Mouse (Mus musculus) stomach, embryonic 16.5 days (tissue): ENCODE measurements around the gene Npas3. TPM values are rescaled to one million over a fixed set of nuclear protein-coding genes. Genes with fewer than 3 reads are reported as not detected.

Source experiments
- ATAC-seq: fragments of 200-750 bp; cut with Nextera tagmentation; 2 replicates; pipeline ENCODE4 v1.8.0; 2017; ENCODE audit warnings: moderate number of reproducible peaks, moderate TSS enrichment; ENCODE audit not compliant: insufficient read depth, low FRiP score
- H3K27ac ChIP-seq: fragments of 300-500 bp; sonication (generic); 2 replicates; pipeline ENCODE4 v1.5.1; 2014; ENCODE audit warnings: low read length
- H3K27me3 ChIP-seq: fragments of 300-500 bp; sonication (generic); 2 replicates; pipeline ENCODE4 v1.6.1; 2014; ENCODE audit warnings: low read length, control low read depth, mixed read lengths; ENCODE audit not compliant: control insufficient read depth, insufficient read depth
- H3K36me3 ChIP-seq: fragments of 300-500 bp; sonication (generic); 2 replicates; pipeline ENCODE4 v1.6.1; 2014; ENCODE audit warnings: low read length; ENCODE audit not compliant: control insufficient read depth, insufficient read depth
- H3K4me1 ChIP-seq: fragments of 300-500 bp; sonication (generic); 2 replicates; pipeline ENCODE4 v1.6.1; 2014; ENCODE audit warnings: low read length, control low read depth, mixed read lengths; ENCODE audit not compliant: control insufficient read depth, insufficient read depth
- H3K4me2 ChIP-seq: fragments of 300-500 bp; sonication (generic); 2 replicates; pipeline ENCODE4 v1.6.1; 2014; ENCODE audit warnings: low read depth, low read length, mixed read lengths
- H3K4me3 ChIP-seq: fragments of 300-500 bp; sonication (generic); replicated peaks from 2 replicates; pipeline ENCODE4 v1.5.1; 2014; ENCODE audit warnings: mild to moderate bottlenecking, low read length
- H3K9ac ChIP-seq: fragments of 300-500 bp; sonication (generic); 2 replicates; pipeline ENCODE4 v1.6.1; 2014; ENCODE audit warnings: low read length
- H3K9me3 ChIP-seq: fragments of 300-500 bp; sonication (generic); replicated peaks from 2 replicates; pipeline ENCODE4 v1.6.1; 2016; ENCODE audit warnings: low read length, control low read depth; ENCODE audit not compliant: control insufficient read depth
- WGBS: fragments of 180-500 bp; shearing (Covaris S2); extraction: QIAGEN DNeasy Blood & Tissue Kit; methylation state at CpG from one replicate; pipeline ENCODE4 v1.1.7; 2014; 5-methylcytosine and 5-hydroxymethylcytosine counted together
- polyA plus RNA-seq: library from polyadenylated mRNA; unstranded; fragments of >200 nt; fragmentation: Nextera tagmentation; extraction: Ambion mirVana; gene quantifications from 2 replicates; pipeline ENCODE4 v1.2.1, GENCODE M21; 2015

Npas3 gene
- polyA plus RNA-seq, 1 experiment from 2014 or later: 1.8 TPM

DNA sequence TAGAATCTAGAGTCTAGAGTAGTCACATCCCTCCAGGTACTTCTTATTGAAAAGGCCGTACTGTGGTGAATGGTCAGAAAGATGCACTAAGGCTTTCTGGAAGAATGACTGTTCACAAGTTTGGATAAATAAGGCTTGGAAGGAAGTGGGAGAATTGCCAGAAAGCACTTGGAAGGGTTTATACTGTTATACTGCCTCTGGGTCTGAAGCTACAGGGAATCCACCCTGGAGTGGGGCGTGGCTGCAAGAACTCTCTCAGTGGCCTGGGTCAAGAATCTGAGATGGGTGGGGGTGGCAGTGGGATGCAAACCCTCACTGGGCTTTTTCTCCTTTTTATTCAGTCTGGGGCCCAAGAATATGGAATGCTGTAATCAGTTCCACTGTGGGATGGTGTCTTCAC, 72.0 kb downstream of the Npas3 start:
- ATAC-seq: no peak
- WGBS: 45% methylated on average over 2 of the region's 2 CpGs

DNA sequence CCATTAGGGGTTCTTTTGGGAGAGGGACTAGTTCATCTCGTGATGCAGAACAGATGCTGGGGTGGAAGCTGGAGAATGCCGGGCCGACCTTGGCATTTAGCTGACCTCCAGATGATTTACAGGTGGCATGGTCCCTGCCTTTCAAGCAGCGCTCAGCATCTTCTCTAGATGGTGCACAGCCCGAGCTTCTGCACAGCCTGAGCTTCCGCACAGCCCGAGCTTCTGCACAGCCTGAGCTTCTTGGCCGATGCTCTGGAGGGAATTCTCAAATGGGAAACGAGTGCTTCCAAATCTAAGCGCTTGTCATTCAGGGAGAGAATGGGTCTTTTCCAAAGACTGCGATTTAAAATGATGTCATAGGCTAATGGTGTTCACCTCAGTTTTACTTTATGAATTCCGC, 72.5 kb downstream of the Npas3 start:
- no peak overlapping the region for H3K4me3 ChIP-seq
- no peak overlapping the region for H3K27ac ChIP-seq
- no peak overlapping the region for H3K4me2 ChIP-seq
- no peaks in the 10 kb centered on the region for H3K9me3 ChIP-seq
- H3K4me1 ChIP-seq: peaks cover 5% of the 10 kb centered on the region
- no peak for ATAC-seq
- 66% methylated on average over 12 of the region's 12 CpGs for WGBS
- no peaks in the 10 kb centered on the region for H3K36me3 ChIP-seq
- H3K27me3 ChIP-seq: no peaks in the 10 kb centered on the region
- H3K9ac ChIP-seq: no peak overlapping the region

More for the DNA sequence above, 72.0 kb downstream of the Npas3 start:
- no peaks in the 10 kb centered on the region for H3K9me3 ChIP-seq
- no peak overlapping the region for H3K27ac ChIP-seq
- H3K4me3 ChIP-seq: no peak overlapping the region
- peaks cover 5% of the 10 kb centered on the region for H3K4me1 ChIP-seq
- no peak overlapping the region for H3K4me2 ChIP-seq
- no peaks in the 10 kb centered on the region for H3K27me3 ChIP-seq
- H3K36me3 ChIP-seq: no peaks in the 10 kb centered on the region
- no peak overlapping the region for H3K9ac ChIP-seq

DNA sequence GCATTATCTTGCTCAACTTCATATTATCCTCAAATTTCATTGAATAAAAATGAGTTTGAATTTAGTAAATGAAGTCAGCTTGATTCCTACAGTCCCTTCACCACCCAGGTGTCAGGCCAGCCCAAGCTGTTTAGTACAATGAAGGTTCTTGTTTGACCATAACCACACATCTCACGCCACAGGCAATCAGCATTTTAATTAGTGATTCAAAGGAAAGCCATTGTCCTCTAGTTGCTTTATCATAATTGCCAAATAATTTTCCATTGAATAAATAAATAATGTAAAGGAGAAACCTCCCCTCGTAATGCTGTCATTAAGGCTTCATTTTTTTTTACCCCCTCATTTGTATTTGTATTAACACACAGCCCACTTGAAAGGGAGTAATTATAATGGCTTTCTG, 73.5 kb downstream of the Npas3 start:
- WGBS: 77% methylated on average over 2 of the region's 2 CpGs
- no peaks in the 10 kb centered on the region for H3K9me3 ChIP-seq
- no peaks in the 10 kb centered on the region for H3K36me3 ChIP-seq
- H3K4me1 ChIP-seq: peaks cover 5% of the 10 kb centered on the region
- no peak overlapping the region for H3K27ac ChIP-seq
- H3K4me3 ChIP-seq: no peak overlapping the region
- ATAC-seq: no peak
- no peak overlapping the region for H3K9ac ChIP-seq
- H3K27me3 ChIP-seq: no peaks in the 10 kb centered on the region
- H3K4me2 ChIP-seq: no peak overlapping the region

DNA sequence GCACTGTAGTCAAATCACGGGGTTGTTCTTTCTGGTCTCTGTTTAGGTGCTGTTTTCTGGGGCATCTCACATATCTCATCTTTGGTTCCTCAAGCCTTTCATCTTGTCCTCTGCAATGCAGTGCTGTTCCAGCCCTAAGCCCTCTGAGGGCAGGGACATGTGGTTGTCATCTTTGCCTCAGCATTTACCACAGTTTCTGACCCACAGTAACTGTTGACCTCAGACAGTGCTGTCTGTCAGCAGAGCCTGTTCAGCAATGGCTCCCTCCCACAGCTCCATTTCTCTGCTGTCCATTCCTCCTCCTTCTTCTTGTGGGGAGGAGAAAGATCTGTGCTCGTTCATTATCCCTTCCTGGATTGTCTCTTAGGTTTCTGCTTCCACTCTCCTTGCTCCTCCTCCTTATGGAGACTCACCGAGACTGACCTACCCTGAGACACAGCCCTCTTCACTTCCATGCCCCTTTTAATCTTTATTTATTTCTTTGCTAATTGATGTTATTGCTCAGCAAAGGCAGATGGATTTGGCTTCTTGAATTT, 79.2 kb downstream of the Npas3 start:
- Histone ChIP-seq H3K27ac (peak overlapping the region; percentile 80), H3K4me2 (peak overlapping the region; percentile 22; the same call in 1 of the 2 replicates), H3K27me3 (no peaks in the 10 kb centered on the region), H3K9ac (no peak overlapping the region), H3K9me3 (no peaks in the 10 kb centered on the region), H3K4me1 (peaks cover 10% of the 10 kb centered on the region), H3K4me3 (no peak overlapping the region), H3K36me3 (no peaks in the 10 kb centered on the region)
- WGBS: 25% methylated on average over 3 of the region's 3 CpGs
- ATAC-seq: no peak

DNA sequence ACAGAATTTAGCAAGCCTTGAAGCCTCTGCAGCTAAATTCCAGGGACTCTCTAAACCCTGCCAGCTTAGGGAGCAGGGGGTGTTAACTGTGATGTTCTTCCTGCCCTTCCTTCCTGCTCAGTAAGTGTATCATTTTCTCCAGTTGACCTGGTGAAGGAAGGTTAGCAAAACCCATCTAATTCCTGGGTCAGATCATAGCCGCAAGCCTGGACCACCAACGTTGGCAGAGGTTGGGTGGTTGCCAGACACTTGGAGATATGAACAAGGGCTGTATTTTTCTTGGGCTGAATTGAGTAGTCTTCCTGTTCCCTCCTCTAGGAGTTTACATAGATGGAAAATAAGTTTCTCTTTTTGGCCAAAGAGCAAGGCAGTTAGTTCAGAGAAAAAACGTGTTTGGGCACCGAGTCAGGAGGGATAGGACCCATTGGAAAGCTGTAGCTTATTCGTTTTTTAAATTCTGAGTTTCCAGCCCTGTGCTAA, 79.8 kb downstream of the Npas3 start:
- peak overlapping the region; percentile 80 for H3K27ac ChIP-seq
- no peaks in the 10 kb centered on the region for H3K36me3 ChIP-seq
- H3K27me3 ChIP-seq: no peaks in the 10 kb centered on the region
- H3K4me2 ChIP-seq: peak overlapping the region; percentile 22
- no peaks in the 10 kb centered on the region for H3K9me3 ChIP-seq
- H3K4me1 ChIP-seq: peaks cover 10% of the 10 kb centered on the region
- H3K9ac ChIP-seq: no peak overlapping the region
- WGBS: 21% methylated on average over 5 of the region's 5 CpGs
- peak; percentile 68 for ATAC-seq
- H3K4me3 ChIP-seq: no peak overlapping the region

DNA sequence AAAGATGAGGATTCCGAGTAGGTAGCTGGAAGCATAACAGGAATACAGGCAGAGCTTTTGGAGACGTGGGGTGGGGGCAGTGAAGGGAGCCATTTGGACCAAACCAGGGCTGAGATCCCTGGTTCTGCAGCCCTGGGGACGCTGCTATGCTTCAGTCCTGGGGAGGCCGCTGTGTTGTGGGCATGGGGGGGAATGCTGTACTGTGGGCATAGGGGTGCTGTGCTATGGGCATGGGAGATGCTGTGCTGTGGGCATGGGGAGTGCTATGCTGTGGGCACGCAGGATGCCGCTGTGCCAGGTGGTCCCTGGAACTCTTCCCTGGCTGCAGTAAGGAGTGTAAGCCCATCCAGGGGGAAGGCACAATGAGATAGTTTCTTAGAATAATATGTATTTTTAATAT, 81.7 kb downstream of the Npas3 start:
- no peak overlapping the region for H3K4me2 ChIP-seq
- H3K27me3 ChIP-seq: no peaks in the 10 kb centered on the region
- 91% methylated on average over 6 of the region's 6 CpGs for WGBS
- H3K4me1 ChIP-seq: peaks cover 10% of the 10 kb centered on the region
- no peak overlapping the region for H3K4me3 ChIP-seq
- H3K36me3 ChIP-seq: no peaks in the 10 kb centered on the region
- no peak overlapping the region for H3K9ac ChIP-seq
- no peak overlapping the region for H3K27ac ChIP-seq
- no peaks in the 10 kb centered on the region for H3K9me3 ChIP-seq
- no peak for ATAC-seq

DNA sequence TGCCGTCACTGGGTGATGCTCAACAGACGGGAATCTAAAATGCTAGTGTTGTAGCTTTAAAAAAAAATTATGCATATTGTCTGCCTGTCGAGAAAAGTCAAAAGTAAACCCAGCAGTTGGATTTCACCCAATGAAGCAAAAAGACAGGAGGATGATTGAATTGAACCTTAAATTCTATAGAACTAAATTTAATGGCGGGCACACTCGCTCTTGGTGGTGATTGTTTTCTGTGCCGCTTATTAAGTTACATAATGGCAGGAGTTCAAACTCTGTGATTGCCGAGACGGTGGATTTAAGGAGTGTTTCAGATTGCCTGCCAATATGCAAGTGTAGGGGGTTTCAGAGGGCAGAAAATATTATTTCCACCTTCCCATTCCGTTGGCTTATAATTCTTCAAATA, 82.9 kb downstream of the Npas3 start:
- 57% methylated on average over 9 of the region's 9 CpGs for WGBS
- H3K4me2 ChIP-seq: no peak overlapping the region
- H3K27me3 ChIP-seq: no peaks in the 10 kb centered on the region
- H3K27ac ChIP-seq: no peak overlapping the region
- peaks cover 10% of the 10 kb centered on the region for H3K4me1 ChIP-seq
- ATAC-seq: no peak
- H3K4me3 ChIP-seq: no peak overlapping the region
- H3K9ac ChIP-seq: no peak overlapping the region
- no peaks in the 10 kb centered on the region for H3K36me3 ChIP-seq
- H3K9me3 ChIP-seq: no peaks in the 10 kb centered on the region

DNA sequence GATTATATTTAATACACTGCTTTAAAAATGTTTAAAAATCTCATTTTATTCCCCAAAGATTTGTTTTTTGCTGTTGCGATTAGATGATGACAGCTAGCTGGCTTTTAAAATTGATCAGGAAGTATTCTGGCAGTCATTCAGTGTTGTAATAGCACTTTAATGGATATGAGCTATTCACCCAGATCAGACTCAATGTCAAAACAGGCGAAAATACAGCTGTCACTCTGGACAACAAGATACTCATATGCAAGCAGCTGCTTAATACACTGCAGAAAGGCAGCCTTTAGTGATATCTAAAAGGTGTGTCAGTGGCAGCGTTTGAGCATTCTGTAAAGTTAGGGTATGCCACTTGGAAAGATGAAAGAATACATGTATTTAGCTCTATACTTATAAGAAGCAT, 83.3 kb downstream of the Npas3 start:
- 72% methylated on average over 3 of the region's 3 CpGs for WGBS
- Histone ChIP-seq H3K36me3 (no peaks in the 10 kb centered on the region), H3K4me1 (peaks cover 10% of the 10 kb centered on the region), H3K4me2 (no peak overlapping the region), H3K9me3 (no peaks in the 10 kb centered on the region), H3K4me3 (no peak overlapping the region), H3K9ac (no peak overlapping the region), H3K27ac (no peak overlapping the region), H3K27me3 (no peaks in the 10 kb centered on the region)
- no peak for ATAC-seq

DNA sequence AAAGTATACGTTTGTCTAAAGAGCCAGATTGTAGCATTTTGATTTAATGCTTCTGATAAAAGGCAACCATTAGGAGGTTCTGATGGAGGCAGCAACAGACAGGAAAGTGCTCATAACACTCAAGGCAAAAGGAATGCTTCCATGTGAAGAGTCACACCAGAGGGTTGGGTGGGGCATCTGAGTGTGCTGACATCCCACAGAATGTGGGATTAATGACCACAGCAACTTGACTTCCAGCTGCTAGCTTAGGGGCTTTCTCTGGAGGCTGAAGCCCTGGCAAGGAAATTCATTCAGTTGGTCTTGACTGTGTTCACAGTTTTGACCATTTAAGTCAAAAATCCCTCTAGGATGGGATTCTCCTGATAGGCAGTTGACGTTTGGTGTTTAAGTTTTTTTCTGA, 84.8 kb downstream of the Npas3 start:
- Histone ChIP-seq H3K9me3 (no peaks in the 10 kb centered on the region), H3K4me2 (no peak overlapping the region), H3K4me1 (peaks cover 1% of the 10 kb centered on the region), H3K9ac (no peak overlapping the region), H3K27me3 (no peaks in the 10 kb centered on the region), H3K36me3 (no peaks in the 10 kb centered on the region), H3K27ac (no peak overlapping the region), H3K4me3 (no peak overlapping the region)
- 61% methylated on average over 2 of the region's 2 CpGs for WGBS
- ATAC-seq: no peak
